Mouse (Mus musculus): ENCODE measurements at regions not wholly inside any gene's neighbourhood (a gene's known extent, or its start where the extent isn't known, plus 50 kb on each side); places are given as distances from the start of the nearest gene placed in this dataset.

DNA sequence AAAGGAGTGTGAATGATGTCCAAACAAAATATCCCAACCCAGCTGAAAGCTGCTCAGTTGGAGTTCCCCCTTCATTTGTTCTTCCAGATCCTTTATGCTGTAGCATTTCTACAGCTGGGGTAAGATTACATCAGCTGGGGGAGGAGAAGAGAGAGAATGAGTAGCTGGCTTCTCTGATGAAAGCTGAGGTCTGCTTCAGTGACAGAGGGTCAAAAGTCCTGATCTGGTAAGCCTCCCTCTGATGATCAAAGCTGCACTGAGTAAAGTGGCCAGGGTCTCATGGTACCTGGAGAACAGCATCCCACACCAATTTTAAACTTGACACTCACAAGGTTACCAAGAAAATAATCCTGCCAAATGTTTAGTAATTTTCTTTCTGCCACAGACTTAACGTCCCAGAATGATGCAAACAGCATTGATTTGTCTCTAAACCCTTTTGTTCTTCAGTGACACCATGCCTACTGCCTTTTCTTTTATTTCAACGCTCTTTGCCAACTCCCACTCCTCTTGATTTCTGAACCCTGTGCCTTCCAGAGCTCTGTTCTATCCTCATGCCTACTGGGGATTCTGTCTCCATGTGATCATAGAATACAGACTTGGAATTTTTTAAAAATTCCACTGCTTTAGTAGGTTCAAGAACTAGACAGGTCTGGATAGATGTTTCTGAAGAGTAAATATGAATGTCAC, 119.3 kb upstream of the Fshr start:
- no peak for ATAC-seq (replicated peaks; ENCODE audit: insufficient number of reproducible peaks, low FRiP score, low TSS enrichment, poor library complexity, severe bottlenecking)

DNA sequence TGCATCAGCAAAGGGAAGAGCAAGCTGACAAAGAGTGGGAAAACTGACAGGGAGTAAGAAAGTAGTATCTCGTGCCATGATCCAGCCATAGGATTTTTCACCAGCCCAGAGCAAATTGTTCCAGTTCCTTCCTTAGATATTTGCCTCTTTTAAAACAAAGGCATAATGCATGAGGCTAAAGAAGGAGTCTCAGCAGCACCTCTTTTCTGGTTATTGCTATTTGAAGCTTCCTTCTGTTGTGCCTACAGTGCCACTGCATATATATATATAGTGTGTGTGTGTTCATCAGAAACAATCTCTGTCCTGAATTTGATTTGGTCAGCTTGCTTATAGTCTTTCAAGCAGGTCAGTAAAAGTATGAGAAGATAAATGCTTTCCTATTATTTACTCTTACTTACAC, 117.9 kb upstream of the Fshr start:
- ATAC-seq (replicated peaks; ENCODE audit: insufficient number of reproducible peaks, low FRiP score, low TSS enrichment, poor library complexity, severe bottlenecking) = no peak

DNA sequence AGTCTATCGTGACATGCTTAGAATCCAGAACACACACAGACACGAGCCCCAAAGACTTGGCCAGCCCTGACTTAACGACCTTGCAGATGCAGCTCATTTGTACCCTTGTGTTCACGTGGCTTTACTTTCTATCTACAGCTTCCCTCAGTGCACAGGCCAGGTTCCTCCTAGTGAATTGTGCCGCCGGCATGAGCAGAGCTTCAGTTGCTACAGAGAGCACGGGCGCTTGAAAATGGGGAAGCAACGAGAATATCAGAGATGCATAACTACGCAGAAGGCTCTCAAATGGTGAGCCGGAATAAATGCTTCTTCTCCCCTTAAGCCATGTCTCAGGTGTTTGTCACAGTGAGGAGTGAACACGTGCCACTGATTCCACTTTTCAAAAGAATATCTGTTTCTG, 110.7 kb upstream of the Fshr start:
- ATAC-seq (replicated peaks; ENCODE audit: insufficient number of reproducible peaks, low FRiP score, low TSS enrichment, poor library complexity, severe bottlenecking) = no peak

DNA sequence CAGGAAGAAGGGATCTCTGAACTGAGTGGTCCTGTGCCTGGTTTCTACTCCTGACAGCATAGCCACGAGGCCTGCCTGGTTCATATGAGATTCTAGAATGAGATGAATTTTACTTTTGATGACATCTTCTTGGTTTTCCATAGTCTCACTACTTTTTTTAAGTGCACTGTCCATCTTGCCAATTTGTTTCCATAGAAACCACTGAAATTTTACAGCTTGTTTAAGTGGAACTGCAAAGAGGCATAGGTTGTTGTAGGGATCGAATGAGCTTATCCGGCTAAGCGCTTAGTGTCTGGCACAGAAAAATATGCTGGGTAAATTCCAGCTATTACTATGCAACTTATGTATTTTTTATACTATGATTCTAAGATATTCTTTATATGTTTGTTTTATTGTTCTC, 100.8 kb upstream of the Fshr start:
- ATAC-seq (replicated peaks; ENCODE audit: insufficient number of reproducible peaks, low FRiP score, low TSS enrichment, poor library complexity, severe bottlenecking) = no peak

DNA sequence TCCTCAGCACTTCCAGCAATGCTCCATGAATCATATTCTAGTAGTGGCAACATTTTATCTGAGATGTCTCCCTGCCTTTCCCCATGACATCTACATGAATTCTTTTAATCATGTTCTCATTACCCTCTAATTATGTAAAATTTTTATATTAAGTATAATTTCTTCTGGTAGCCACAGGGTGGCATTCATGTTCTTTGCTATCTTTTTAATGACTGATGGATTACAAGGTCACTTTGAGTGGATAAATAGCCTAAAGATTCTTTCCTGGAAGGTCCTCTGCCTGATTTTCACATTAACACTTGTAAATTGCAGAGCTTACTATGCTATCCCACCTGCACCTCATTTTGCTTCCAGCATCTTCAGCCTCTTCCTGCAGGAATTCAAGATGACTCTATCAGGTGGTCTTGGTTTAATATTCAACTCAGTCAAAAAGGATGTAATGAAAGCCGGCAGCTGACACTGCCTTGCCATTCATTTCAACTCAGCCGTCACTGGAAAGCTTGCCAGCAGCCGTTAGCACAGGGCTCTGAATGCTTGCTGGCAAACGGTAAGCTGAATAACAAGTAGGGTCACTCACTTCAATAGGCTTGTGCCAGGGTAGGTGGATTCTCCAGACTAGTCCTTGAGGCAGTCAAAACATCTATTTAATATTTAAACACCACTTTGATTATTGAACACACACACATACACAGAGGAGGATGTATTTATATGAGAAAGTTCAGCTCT, 97.0 kb upstream of the Fshr start:
- no peak for ATAC-seq (replicated peaks; ENCODE audit: insufficient number of reproducible peaks, low FRiP score, low TSS enrichment, poor library complexity, severe bottlenecking)

DNA sequence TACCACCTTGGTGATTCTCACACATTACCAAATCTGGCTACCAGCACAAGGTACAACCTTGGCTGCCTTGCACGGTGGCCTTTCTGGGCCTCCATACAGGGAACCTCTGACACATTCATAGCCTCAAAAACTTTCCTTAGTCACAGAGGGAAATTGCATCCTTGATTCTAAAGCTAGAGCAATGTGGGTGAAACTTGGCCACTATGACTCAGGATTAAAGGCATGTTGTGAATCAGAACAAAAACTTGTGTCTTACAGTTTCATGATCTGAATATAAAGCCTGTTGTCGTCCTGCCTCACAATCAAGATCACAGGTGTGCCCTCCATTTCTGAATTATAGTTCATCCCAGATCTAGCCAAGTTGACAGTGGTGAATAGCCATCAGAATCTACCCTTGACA, 80.8 kb upstream of the Fshr start:
- no peak for ATAC-seq (replicated peaks; ENCODE audit: insufficient number of reproducible peaks, low FRiP score, low TSS enrichment, poor library complexity, severe bottlenecking)

DNA sequence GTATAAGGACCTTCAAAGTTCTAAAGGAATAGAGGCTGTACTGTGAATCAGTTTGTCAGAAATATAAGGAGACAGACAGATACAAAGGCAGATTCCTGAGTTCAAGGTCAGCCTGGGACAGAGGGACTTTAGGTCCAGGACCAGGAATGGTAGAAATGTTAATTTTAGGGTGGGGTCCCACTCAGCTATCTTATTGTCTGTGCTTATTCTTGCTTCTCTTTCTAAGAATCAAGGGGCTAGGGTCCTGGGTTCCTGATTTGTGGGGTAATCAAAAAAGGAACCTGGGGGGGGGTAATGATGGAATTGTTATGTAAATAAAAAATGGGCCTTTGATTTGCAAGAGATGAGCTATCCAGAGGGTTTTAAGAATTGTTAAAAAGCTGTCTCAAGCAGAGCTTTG, 71.7 kb upstream of the Fshr start:
- ATAC-seq (replicated peaks; ENCODE audit: insufficient number of reproducible peaks, low FRiP score, low TSS enrichment, poor library complexity, severe bottlenecking) = no peak

DNA sequence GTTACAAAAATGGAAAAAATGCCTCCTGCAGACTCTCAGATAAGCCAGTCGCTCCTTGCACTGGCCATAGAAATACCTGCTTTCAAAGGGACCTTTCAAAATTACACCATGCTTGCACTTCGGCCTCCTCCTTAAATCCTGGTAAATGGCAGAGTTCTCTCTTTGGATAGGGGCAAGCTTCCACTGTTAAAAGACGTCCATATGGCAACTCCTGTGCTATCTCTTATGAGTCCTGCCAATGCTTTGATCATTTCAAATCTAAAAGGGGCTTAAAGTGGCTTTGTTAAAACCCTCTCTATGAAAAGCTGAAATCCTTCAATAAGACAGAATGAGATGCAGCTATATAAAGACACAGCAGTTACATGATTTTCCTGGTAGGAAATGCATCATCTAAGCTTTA, 55.2 kb upstream of the Fshr start:
- ATAC-seq (replicated peaks; ENCODE audit: insufficient number of reproducible peaks, low FRiP score, low TSS enrichment, poor library complexity, severe bottlenecking) = no peak

DNA sequence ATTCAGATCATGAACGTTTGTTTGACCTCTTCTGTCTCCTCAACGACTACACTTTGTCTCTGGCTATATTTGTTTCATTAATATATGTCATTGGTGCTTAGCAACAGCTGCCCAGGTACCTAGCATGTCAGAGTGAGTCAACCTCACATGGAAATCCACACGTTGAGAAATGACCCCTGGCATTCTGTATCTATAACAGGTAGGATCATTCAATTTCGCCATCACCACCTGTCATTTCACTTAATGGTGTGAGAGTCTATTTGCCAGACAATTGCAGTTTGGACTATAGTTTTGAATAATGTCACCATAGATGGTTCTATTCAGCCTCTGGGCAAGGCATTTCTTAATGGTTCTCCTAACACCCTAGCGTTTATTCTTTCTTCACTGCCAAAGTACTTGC, 50.3 kb upstream of the Fshr start:
- ATAC-seq (replicated peaks; ENCODE audit: insufficient number of reproducible peaks, low FRiP score, low TSS enrichment, poor library complexity, severe bottlenecking) = no peak

All from monocyte, adult 5-6 weeks (primary cell).